Mouse (Mus musculus) testis, adult 2 months (tissue): ENCODE data around the gene Wrnip1.

Experiments
- CTCF ChIP-seq: fragments of 200-500 bp; IDR thresholded peaks from 2 replicates; pipeline ENCODE4 v1.5.1; 2012; ENCODE audit warnings: low read depth, mild to moderate bottlenecking, inconsistent platforms, low read length, moderate library complexity; ENCODE audit not compliant: control insufficient read depth, insufficient read depth, insufficient replicate concordance
- POLR2A ChIP-seq: fragments of 200-500 bp; IDR thresholded peaks from 2 replicates; pipeline ENCODE4 v1.6.1; 2012; ENCODE audit warnings: low read depth, mild to moderate bottlenecking, inconsistent platforms, low read length, moderate library complexity; ENCODE audit not compliant: control insufficient read depth

DNA sequence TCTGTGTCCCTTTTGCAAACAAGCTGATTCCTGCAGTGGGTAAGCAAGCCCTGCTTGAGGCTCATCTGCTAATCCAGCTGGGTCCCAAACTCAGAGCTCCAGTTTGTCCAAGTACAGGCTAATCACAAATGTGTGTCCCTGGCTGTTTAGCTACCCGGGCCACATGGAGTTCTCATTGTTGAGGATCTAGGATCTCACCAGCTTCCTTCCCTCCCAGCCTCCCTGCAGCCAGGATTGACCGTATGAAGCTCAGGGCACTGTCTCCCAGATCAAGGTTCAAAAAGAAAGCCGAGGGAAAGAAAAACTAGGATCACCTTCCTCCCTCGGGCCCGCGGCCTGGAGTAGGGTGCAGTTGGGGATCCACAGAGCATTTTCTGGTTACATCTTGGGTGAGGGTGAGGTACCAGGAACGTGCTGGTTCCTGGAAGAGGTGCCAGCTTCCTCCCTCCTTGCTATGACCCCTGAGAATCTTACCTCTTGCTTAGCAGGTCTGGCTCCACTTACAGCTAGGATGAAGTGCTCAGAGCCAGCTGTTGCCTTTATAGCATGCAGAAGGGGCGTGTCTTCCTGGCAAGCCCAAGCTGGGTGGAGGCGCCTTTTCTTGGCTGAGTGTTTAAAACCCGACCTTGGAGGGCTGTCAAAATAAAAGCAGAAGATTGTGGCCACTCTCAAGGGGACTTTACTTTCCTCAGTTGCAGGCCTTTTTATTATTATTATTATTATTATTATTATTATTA lies 49.0 kb downstream of the Wrnip1 start, which contains the start of gene Serpinb1a:
- TF ChIP-seq POLR2A: peak; percentile 43; the same call in 1 of the 2 replicates
- TF ChIP-seq CTCF: no peak
